Mouse (Mus musculus) liver, postnatal 0 days (tissue): Measurements from ENCODE around the gene Gm11595.

Source experiments
- CTCF ChIP-seq: sonication (generic); IDR thresholded peaks from 2 replicates; pipeline ENCODE4 v1.5.1; 2016; ENCODE audit warnings: antibody characterized with exemption, low read depth
- EP300 ChIP-seq: IDR thresholded peaks from 2 replicates; pipeline ENCODE4 v1.6.1; 2016; ENCODE audit warnings: antibody characterized with exemption, low read depth, mild to moderate bottlenecking

DNA sequence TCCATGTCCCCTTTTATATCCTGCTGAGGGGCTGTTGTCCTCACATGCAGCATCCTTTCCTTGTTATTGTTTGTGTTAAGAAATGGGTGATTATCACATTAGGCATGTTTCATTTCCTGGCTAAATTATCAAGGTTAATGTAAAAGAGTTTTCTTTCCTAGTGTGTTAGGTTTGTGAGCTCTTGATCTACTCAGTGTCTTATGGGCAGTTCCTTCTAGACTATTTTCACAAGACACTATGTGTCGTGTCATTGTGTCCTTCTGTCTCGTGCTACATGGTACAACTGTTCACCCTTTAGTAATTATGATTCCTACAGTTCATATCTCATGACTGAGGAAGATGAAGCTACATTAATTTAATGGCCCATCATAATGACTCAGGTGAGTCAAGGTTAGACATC lies 20.7 kb upstream of the Gm11595 start, which contains the start of gene Gm11596:
- TF ChIP-seq CTCF, result no peak
- TF ChIP-seq EP300, result no peak
